ENCODE assay signal across 25 mouse cellular contexts in genomic region chr2:144107374-144107773, GRCm38 (mm10).
DNase-seq lines count a peak whose midpoint lies in the region; ATAC-seq lines count a peak whose summit lies in the region.
"Had no signal": no experiment of that assay in that cellular context is flagged by ENCODE, and none has a peak within 500 bp of the region (broad histone marks: within the 10 kb centered on the region; RNA-seq: fewer than 3 reads in every experiment).

No protein-coding gene starts in this region.

- H3K9me3 ChIP-seq in heart, embryonic 15.5 days (replicated peaks), result no peaks in the 10 kb centered on the region
- no peaks in the 10 kb centered on the region for H3K9me3 ChIP-seq in heart, embryonic 12.5 days (replicated peaks)
- H3K9me3 ChIP-seq: forebrain, embryonic 13.5 days; hindbrain, embryonic 12.5 days had no signal

- DNase-seq in gastrocnemius, postnatal 25 days, result peak; percentile 17
- no peak for DNase-seq in gastrocnemius, postnatal 10 days
- DNase-seq in heart, postnatal 25 days (ENCODE audit: low spot score), result peak; percentile 16
- peak; percentile 54 for DNase-seq in large intestine, adult 2 months (ENCODE audit: low read depth, low spot score)
- no peak for DNase-seq in layer of hippocampus, postnatal 36 days
- DNase-seq in urinary bladder, postnatal 36 days (ENCODE audit: low spot score in 2 of 2), result no peak
- DNase-seq: adrenal gland, postnatal 10 days; cerebellum, adult 8-10 months; cerebellum, postnatal 25 days; kidney, adult 8-10 months; kidney, postnatal 10 days; left cerebral cortex, postnatal 4 days; lung, adult 2 months; lung, postnatal 10 days; midbrain, embryonic 14.5 days; spleen, adult 18-20 months; thymus, adult 2 months; thymus, postnatal 36 days had no signal

- 54% methylated on average over 5 of the region's 5 CpGs for WGBS in heart, embryonic 15.5 days
- WGBS in heart, embryonic 12.5 days, result 55% methylated on average over 5 of the region's 5 CpGs
- 39% methylated on average over 5 of the region's 5 CpGs for WGBS in large intestine, adult 2 months

- no peaks in the 10 kb centered on the region for H3K36me3 ChIP-seq in heart, embryonic 15.5 days
- H3K36me3 ChIP-seq in heart, embryonic 12.5 days, result no peaks in the 10 kb centered on the region
- H3K36me3 ChIP-seq: hindbrain, embryonic 12.5 days had no signal

- peaks cover 19% of the 10 kb centered on the region for H3K4me1 ChIP-seq in heart, embryonic 15.5 days (replicated peaks)
- H3K4me1 ChIP-seq in heart, embryonic 12.5 days (replicated peaks), result peaks cover 32% of the 10 kb centered on the region
- H3K4me1 ChIP-seq: forebrain, embryonic 13.5 days; hindbrain, embryonic 12.5 days had no signal

- H3K4me3 ChIP-seq in heart, embryonic 15.5 days, result no peak overlapping the region
- H3K4me3 ChIP-seq in heart, embryonic 12.5 days, result no peak overlapping the region
- H3K4me3 ChIP-seq: forebrain, embryonic 13.5 days; hindbrain, embryonic 12.5 days; layer of hippocampus, adult 2 months had no signal

- peak overlapping the region; percentile 28; the same call in 1 of the 2 replicates for H3K27ac ChIP-seq in heart, embryonic 15.5 days
- no peak overlapping the region for H3K27ac ChIP-seq in heart, embryonic 12.5 days (ENCODE audit: poor library complexity, severe bottlenecking)
- H3K27ac ChIP-seq: forebrain, embryonic 13.5 days; hindbrain, embryonic 12.5 days; layer of hippocampus, adult 2 months; liver, embryonic 14.5 days had no signal

- peaks cover 3% of the 10 kb centered on the region; the same call in 1 of the 2 replicates for H3K27me3 ChIP-seq in heart, embryonic 15.5 days
- peaks cover 34% of the 10 kb centered on the region for H3K27me3 ChIP-seq in heart, embryonic 12.5 days (replicated peaks)
- H3K27me3 ChIP-seq: forebrain, embryonic 13.5 days; hindbrain, embryonic 12.5 days; Patski had no signal

- no peak for ATAC-seq in heart, embryonic 15.5 days (replicated peaks; ENCODE audit: insufficient number of reproducible peaks, insufficient read depth, low FRiP score, low read depth)
- no peak for ATAC-seq in heart, embryonic 12.5 days (ENCODE audit: insufficient number of reproducible peaks, low FRiP score)
- ATAC-seq: forebrain, embryonic 13.5 days; Patski had no signal

- no peak overlapping the region for H3K4me2 ChIP-seq in heart, embryonic 15.5 days
- no peak overlapping the region for H3K4me2 ChIP-seq in heart, embryonic 12.5 days
- H3K4me2 ChIP-seq: forebrain, embryonic 13.5 days; hindbrain, embryonic 12.5 days had no signal

- intact Hi-C loops in heart, postnatal 25 days (cut with DNase I), result loop anchor here (5.0 kb wide), 1 partner anchor 60 kb away; no protein-coding TSS in a partner anchor

- no peak overlapping the region for H3K9ac ChIP-seq in heart, embryonic 15.5 days
- no peak overlapping the region for H3K9ac ChIP-seq in heart, embryonic 12.5 days
- H3K9ac ChIP-seq: forebrain, embryonic 13.5 days; hindbrain, embryonic 12.5 days; liver, embryonic 14.5 days had no signal

Comparison
In these comparisons a context has a peak if more than half of its experiments do, and no peak if none do; other contexts are left out.
1. DNase-seq: peak in gastrocnemius, postnatal 25 days (single experiment), heart, postnatal 25 days (single experiment) and large intestine, adult 2 months (single experiment); none in gastrocnemius, postnatal 10 days (single experiment), layer of hippocampus, postnatal 36 days (0 of 2) and urinary bladder, postnatal 36 days (0 of 2).